Comparison of ENCODE assay signal across 8 mouse cellular contexts in the genomic region with DNA sequence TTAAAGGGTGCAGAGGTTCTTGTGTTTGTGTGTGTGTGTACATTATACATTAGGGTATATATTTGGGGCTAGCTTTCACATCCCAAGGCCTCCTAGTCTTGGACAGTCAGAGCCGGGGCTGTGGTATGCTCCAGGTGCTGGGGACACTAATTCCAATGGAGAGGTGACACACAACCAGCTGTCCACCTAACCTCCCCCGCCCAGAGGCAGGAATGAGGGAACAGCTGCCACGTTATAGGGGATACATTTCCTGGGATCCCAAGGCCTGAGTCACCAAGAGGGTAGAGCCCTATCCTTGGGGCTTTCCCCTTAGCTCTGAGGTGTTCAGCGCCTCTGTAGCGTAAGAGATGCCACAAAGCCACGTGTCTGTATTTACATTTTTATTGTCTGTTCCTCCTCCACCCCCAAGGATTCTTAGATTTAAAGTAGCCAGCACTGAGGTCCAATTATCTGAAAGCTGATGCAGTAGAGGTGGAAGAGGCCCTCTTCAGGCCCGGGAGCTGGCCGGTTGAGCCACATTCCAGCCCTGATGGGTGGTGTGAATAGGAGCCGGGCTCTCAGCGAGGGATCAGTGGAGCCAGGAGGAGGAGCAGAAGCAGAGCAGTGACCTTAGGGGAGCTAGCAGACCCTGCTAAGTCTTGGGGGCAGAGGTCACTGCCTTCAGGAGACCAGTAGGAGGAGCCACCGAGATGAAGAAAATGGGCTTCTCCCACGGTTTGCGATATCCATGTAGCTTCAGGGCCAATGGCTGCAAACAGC. TPM values are rescaled to one million over a fixed set of nuclear protein-coding genes. Genes with fewer than 3 reads are reported as not detected.
A peak's percentile ranks its signal among the peaks of the same experiment; 100 is the strongest.
DNase-seq lines count a peak whose midpoint lies in the region; ATAC-seq and TF ChIP-seq lines count a peak whose summit lies in the region.

No protein-coding gene starts in this region.

- no peak overlapping the region for H3K4me3 ChIP-seq in MEL (ENCODE audit: control insufficient read depth in 1 of 2, insufficient read depth in 1 of 2, low read depth in 2 of 2, low read length in 2 of 2)
- H3K4me3 ChIP-seq in liver, postnatal 0 days (ENCODE audit: low read depth, low read length), result no peak overlapping the region

- no peaks in the 10 kb centered on the region for H3K27me3 ChIP-seq in MEL (ENCODE audit: control insufficient read depth in 1 of 2, insufficient read depth in 2 of 2, low read length in 2 of 2)
- H3K27me3 ChIP-seq in liver, postnatal 0 days (ENCODE audit: insufficient read depth, low read length), result no peaks in the 10 kb centered on the region

- DNase-seq in 3134 (ENCODE audit: extremely low read depth, insufficient read length, low spot score) (peak; percentile 49), MEL (ENCODE audit: low read depth, low spot score) (no peak)
- DNase-seq in kidney, adult 11 months, result peak; percentile 74
- no peak for DNase-seq in liver, postnatal 0 days
- DNase-seq in testis, postnatal 14 days (ENCODE audit: low spot score), result no peak
- DNase-seq in urinary bladder, postnatal 25 days (ENCODE audit: low spot score), result no peak
- DNase-seq in adrenal gland, postnatal 14 days, result no peak
- DNase-seq in ovary, postnatal 14 days (ENCODE audit: low spot score), result no peak

- H3K9me3 ChIP-seq in MEL (replicated peaks; ENCODE audit: insufficient read depth, low read length), result no peaks in the 10 kb centered on the region
- H3K9me3 ChIP-seq in liver, postnatal 0 days (ENCODE audit: low read length), result no peaks in the 10 kb centered on the region

- H3K4me2 ChIP-seq in liver, postnatal 0 days (ENCODE audit: low read depth, low read length), result peak overlapping the region; percentile 57; the same call in 1 of the 2 replicates

- ATAC-seq in liver, postnatal 0 days, result no peak

- H3K4me1 ChIP-seq in MEL (ENCODE audit: control insufficient read depth in 1 of 2, insufficient read depth in 2 of 2, low read length in 2 of 2), result peaks cover 2 to 21% of the 10 kb centered on the region in 2 experiments; a peak in 3 of 4 replicates
- H3K4me1 ChIP-seq in liver, postnatal 0 days (ENCODE audit: insufficient read depth), result peaks cover 34% of the 10 kb centered on the region

- TF ChIP-seq POLR2A in MEL (IDR thresholded peaks at IDR 0.05; ENCODE audit: control insufficient read depth in 1 of 2, insufficient read depth in 1 of 2, low read depth in 1 of 2, low read length in 2 of 2, poor library complexity in 1 of 2), result no peak

- TF ChIP-seq EP300 in MEL (IDR thresholded peaks at IDR 0.05; ENCODE audit: low read depth in 1 of 2, low read length in 2 of 2), result no peak
- TF ChIP-seq EP300 in liver, postnatal 0 days (IDR thresholded peaks at IDR 0.05; ENCODE audit: low read depth), result no peak

- peaks cover 1% of the 10 kb centered on the region; the same call in 1 of the 2 replicates for H3K79me2 ChIP-seq in MEL (ENCODE audit: control insufficient read depth, insufficient read depth, low read length, poor library complexity)

- no peak overlapping the region for H3K9ac ChIP-seq in MEL (ENCODE audit: control insufficient read depth, low read depth, low read length, poor library complexity, severe bottlenecking)
- no peak overlapping the region; the same call in 1 of the 2 replicates for H3K9ac ChIP-seq in liver, postnatal 0 days (replicated peaks)

- TF ChIP-seq CTCF in MEL (IDR thresholded peaks at IDR 0.05 in 2 of 3, conservative IDR thresholded peaks at IDR 0.05 in 1 of 3; ENCODE audit: control insufficient read depth in 1 of 3, insufficient read depth in 1 of 3, low read depth in 2 of 3, low read length in 3 of 3, poor library complexity in 1 of 3, severe bottlenecking in 1 of 3), result peak; percentile 13 to 30 (median 20); a peak in 2 of 6 replicates
- peak; percentile 18; the same call in 1 of the 2 replicates for TF ChIP-seq CTCF in liver, postnatal 0 days (IDR thresholded peaks at IDR 0.05; ENCODE audit: low read depth)

- peaks cover 0 to 14% of the 10 kb centered on the region in 2 experiments; a peak in 2 of 4 replicates for H3K36me3 ChIP-seq in MEL (ENCODE audit: control insufficient read depth in 1 of 2, insufficient read depth in 2 of 2, low read length in 2 of 2)
- H3K36me3 ChIP-seq in liver, postnatal 0 days (replicated peaks; ENCODE audit: insufficient read depth, low read length), result no peaks in the 10 kb centered on the region

- WGBS in liver, postnatal 0 days (ENCODE audit: insufficient replicate concordance), result 47% methylated on average over 13 of the region's 13 CpGs

- no peak for TF ChIP-seq RAD21 in MEL (IDR thresholded peaks at IDR 0.05; ENCODE audit: low read depth, low read length)

- H3K27ac ChIP-seq in MEL (ENCODE audit: control insufficient read depth, low read depth, low read length), result no peak overlapping the region
- H3K27ac ChIP-seq in liver, postnatal 0 days (ENCODE audit: low read depth), result peak overlapping the region; percentile 86

TF ChIP-seq in MEL, 35 proteins besides CTCF, POLR2A, EP300 and RAD21:
- no peak for TF ChIP-seq ZMIZ1 (IDR thresholded peaks at IDR 0.05; ENCODE audit: low read depth, low read length)
- no peak for TF ChIP-seq ELF1 (IDR thresholded peaks at IDR 0.05; ENCODE audit: low read depth, low read length)
- TF ChIP-seq MYC (IDR thresholded peaks at IDR 0.05; ENCODE audit: low read depth, low read length), result no peak
- TF ChIP-seq TBP (IDR thresholded peaks at IDR 0.05; ENCODE audit: low read depth, low read length), result no peak
- no peak for TF ChIP-seq USF2 (IDR thresholded peaks at IDR 0.05; ENCODE audit: borderline replicate concordance in 1 of 2, insufficient read depth in 1 of 2, low read depth in 1 of 2, low read length in 2 of 2)
- no peak for TF ChIP-seq JUND (IDR thresholded peaks at IDR 0.05; ENCODE audit: low read depth, low read length)
- TF ChIP-seq UBTF (IDR thresholded peaks at IDR 0.05; ENCODE audit: borderline replicate concordance, insufficient read depth, low read depth, low read length), result no peak
- TF ChIP-seq ZC3H11A (IDR thresholded peaks at IDR 0.05; ENCODE audit: low read depth, low read length), result no peak
- TF ChIP-seq MAZ (IDR thresholded peaks at IDR 0.05; ENCODE audit: low read depth, low read length), result no peak

RNA-seq across cellular contexts. Expression of gene Prss8, which starts 2.5 kb away (rescaled TPM):
- 0.12 TPM in 1 of 2 replicates, not detected in the other for total RNA-seq in MEL (2012; rRNA removed)
- polyA plus RNA-seq in MEL (2012; ENCODE audit: insufficient read depth in 1 of 2, insufficient read length in 2 of 2, low read depth in 1 of 2, low replicate concordance in 2 of 2, missing spikeins in 1 of 2), result under 1 TPM in 1 of 2 experiments, not detected in 1; 0.21 TPM
- 13.7 and 15.2 TPM in 2 replicates for polyA plus RNA-seq in liver, postnatal 0 days (2015; fragmentation: Nextera tagmentation; extraction: Ambion mirVana)
- total RNA-seq in adrenal gland, postnatal 14 days (2021), result 0.22 and 0.30 TPM in 2 replicates

RNA-seq across cellular contexts. Expression of gene Prss36, which starts 14.1 kb away (rescaled TPM):
- total RNA-seq in MEL (2012; rRNA removed), result 1.7 and 1.9 TPM in 2 replicates
- polyA plus RNA-seq in MEL (2012; ENCODE audit: insufficient read depth in 1 of 2, insufficient read length in 2 of 2, low read depth in 1 of 2, low replicate concordance in 2 of 2, missing spikeins in 1 of 2), result 1 to 10 TPM in 1 of 2 experiments, not detected in 1; 5.1 TPM
- 3.3 and 4.5 TPM in 2 replicates for polyA plus RNA-seq in liver, postnatal 0 days (2015; fragmentation: Nextera tagmentation; extraction: Ambion mirVana)
- 12.5 and 13.1 TPM in 2 replicates for total RNA-seq in adrenal gland, postnatal 14 days (2021)

RNA-seq across cellular contexts. Expression of gene Kat8, which starts 20.1 kb away (rescaled TPM):
- total RNA-seq in MEL (2012; rRNA removed), result 40.3 and 45.8 TPM in 2 replicates
- 10 to 100 TPM in 1 of 2 experiments, not detected in 1; 39.5 TPM for polyA plus RNA-seq in MEL (2012; ENCODE audit: insufficient read depth in 1 of 2, insufficient read length in 2 of 2, low read depth in 1 of 2, low replicate concordance in 2 of 2, missing spikeins in 1 of 2)
- 12.5 and 13.2 TPM in 2 replicates for polyA plus RNA-seq in liver, postnatal 0 days (2015; fragmentation: Nextera tagmentation; extraction: Ambion mirVana)
- 24.0 and 25.5 TPM in 2 replicates for total RNA-seq in adrenal gland, postnatal 14 days (2021)

RNA-seq across cellular contexts. Expression of gene Bckdk, which starts 28.6 kb away (rescaled TPM):
- 32.6 and 35.0 TPM in 2 replicates for total RNA-seq in MEL (2012; rRNA removed)
- polyA plus RNA-seq in MEL (2012; ENCODE audit: insufficient read depth in 1 of 2, insufficient read length in 2 of 2, low read depth in 1 of 2, low replicate concordance in 2 of 2, missing spikeins in 1 of 2), result 100 to 1,000 TPM in 1 of 2 experiments, not detected in 1; 126 TPM
- polyA plus RNA-seq in liver, postnatal 0 days (2015; fragmentation: Nextera tagmentation; extraction: Ambion mirVana), result 30.5 and 32.5 TPM in 2 replicates
- total RNA-seq in adrenal gland, postnatal 14 days (2021), result 130 and 135 TPM in 2 replicates

RNA-seq across cellular contexts. Expression of gene Fus, which starts 34.8 kb away (rescaled TPM):
- 49.7 and 60.5 TPM in 2 replicates for total RNA-seq in MEL (2012; rRNA removed)
- polyA plus RNA-seq in MEL (2012; ENCODE audit: insufficient read depth in 1 of 2, insufficient read length in 2 of 2, low read depth in 1 of 2, low replicate concordance in 2 of 2, missing spikeins in 1 of 2), result 100 to 1,000 TPM; 346 to 848 TPM
- 94.5 and 99.2 TPM in 2 replicates for polyA plus RNA-seq in liver, postnatal 0 days (2015; fragmentation: Nextera tagmentation; extraction: Ambion mirVana)
- total RNA-seq in adrenal gland, postnatal 14 days (2021), result 275 and 322 TPM in 2 replicates

Comparison
In these comparisons a context has a peak if more than half of its experiments do, and no peak if none do; other contexts are left out.
1. DNase-seq: peak in 3134 (single experiment) and kidney, adult 11 months (single experiment); none in MEL (single experiment), liver, postnatal 0 days (single experiment), testis, postnatal 14 days (single experiment), urinary bladder, postnatal 25 days (single experiment), adrenal gland, postnatal 14 days (single experiment) and ovary, postnatal 14 days (single experiment).